Mouse (Mus musculus) T-helper 2 cell (primary cell): Measurements from ENCODE around the gene Gm3636.
"Not testable (repeated sequence)": the region's sequence is repeated elsewhere in the genome, so short reads cannot be mapped to it uniquely, and the experiment has no call there.

ENCODE experiments used
- in situ Hi-C: fragments of 300-600 bp; cut with MboI, MseI; formaldehyde crosslinking; loops from one replicate; pipeline ENCODE4 v1.15.1; 2025; ENCODE audit warnings: high pct_unique_total_duplicates

Gm3636 gene

DNA sequence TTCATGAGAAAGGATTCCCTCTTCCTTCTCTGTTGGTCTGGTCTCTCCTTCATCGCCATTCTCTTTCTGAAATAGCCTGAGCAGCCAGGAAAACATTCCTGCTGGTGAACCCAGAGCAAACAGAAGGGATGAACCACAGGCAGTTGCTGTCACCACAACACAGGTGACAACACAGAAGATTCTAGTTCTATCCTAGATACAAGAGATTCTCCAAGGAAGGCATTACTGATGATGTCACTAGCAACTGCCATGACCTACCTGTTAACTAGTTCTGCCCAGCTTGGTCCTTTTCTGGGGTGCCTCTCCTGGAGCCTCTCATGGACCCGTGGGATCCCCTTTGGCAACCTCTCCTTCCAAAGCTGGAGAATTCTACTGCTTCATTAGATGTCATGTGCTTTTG is at the start of gene Gm3636:
TSS of gene Gm3636 (minus strand) at position 101 of the 400 bp plus-strand sequence.
- in situ Hi-C loops: not testable (repeated sequence)

DNA sequence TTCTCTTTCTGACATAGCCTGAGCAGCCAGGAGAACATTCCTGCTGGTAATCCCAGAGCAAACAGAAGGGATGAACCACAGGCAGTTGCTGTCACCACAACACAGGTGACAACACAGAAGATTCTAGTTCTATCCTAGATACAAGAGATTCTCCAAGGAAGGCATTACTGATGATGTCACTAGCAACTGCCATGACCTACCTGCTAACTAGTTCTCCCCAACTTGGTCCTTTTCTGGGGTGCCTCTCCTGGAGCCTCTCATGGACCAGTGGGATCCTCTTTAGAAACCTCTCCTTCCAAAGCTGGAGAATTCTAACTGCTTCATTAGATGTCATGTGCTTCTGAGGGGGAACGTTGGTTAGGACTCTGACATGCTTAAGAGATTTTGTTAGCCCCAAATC is 32.2 kb upstream of the Gm3636 start, which contains the start of gene Gm8362:
TSS of gene Gm8362 (minus strand) at position 101 of the 400 bp plus-strand sequence.
- in situ Hi-C loops: not testable (repeated sequence)

DNA sequence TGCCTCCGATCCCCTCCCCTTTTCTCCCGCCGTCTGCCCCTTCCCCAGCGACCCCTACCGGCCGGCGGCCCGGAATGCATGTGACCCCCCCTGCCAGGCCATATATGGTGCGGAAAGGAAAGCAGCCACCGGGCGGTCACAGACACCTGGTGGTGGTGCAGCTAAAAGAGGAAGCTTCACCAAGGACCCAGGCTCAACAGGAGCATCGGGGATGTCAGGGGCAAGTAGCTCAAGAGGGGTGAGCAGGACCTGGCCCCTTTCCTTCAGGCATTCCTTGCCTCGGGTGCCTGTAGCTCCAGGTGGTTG is 15.1 kb upstream of the Gm3636 start:
- in situ Hi-C loops: not testable (repeated sequence)

DNA sequence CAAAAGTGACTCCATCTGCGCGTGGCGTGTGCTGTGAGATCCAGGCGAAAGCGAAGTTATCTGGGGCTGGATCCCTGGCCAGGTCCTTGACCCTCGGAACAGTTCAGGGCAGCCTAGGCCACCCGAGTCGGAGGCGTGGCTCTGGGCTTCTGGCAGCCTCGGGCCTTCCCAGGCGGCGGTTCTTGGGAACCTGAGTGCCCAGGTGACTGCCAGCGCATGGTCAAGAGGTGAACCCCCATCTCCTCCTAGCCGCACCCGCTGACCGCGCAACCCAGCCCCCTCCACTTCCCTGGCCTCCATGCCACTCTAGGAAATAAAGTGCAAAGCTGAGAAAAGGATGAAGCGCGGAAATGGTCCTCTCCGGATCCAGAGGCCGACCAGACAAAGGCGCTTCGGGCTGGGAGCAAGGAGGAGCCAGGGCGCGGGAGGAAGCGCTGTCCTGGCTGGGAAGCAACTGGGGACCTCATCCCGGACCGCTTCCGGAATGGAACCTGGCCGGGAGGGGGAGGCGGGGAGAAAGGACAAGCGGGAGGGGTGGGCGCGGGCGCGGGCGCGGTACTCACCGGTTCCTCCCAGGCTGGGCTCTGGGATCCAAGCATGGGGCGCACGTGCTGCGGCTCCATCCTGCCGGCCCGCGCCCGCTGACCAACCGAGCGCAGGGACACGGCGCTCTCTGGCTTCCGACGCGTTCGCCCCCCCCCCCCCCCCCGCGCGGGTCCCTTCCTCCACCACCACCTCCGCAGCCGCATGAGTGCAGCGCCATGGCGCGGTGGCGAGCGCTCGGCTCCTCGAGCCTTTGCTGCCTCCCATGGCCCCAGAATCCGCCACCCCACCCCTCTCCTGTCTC is 14.5 kb upstream of the Gm3636 start:
- in situ Hi-C loops: not testable (repeated sequence)

DNA sequence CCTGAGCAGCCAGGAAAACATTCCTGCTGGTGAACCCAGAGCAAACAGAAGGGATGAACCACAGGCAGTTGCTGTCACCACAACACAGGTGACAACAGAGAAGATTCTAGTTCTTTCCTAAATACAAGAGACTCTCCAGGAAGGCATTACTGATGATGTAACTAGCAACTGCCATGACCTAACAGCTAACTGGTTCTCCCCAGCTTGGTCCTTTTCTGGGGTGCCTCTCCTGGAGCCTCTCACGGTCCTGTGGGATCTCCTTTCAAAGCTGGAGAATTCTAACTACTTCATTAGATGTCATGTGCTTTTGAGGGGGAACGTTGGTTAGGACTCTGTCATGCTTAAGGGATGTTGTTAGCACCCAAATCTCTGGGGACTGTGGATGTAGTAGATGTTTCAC is 22.0 kb downstream of the Gm3636 start, which contains the start of gene Gm8050:
TSS of gene Gm8050 (minus strand) at position 101 of the 400 bp plus-strand sequence.
- in situ Hi-C loops: not testable (repeated sequence)
